Mouse (Mus musculus) ES-Bruce4 (cell line): ENCODE measurements around the gene Gm28308.

Experiments used
- CTCF ChIP-seq: IDR thresholded peaks from one replicate; pipeline ENCODE4 v1.8.1; 2011; ENCODE audit warnings: low read depth, low read length
- POLR2A ChIP-seq: IDR thresholded peaks from one replicate; pipeline ENCODE4 v1.8.1; 2011; ENCODE audit warnings: low read length; ENCODE audit not compliant: insufficient read depth

DNA sequence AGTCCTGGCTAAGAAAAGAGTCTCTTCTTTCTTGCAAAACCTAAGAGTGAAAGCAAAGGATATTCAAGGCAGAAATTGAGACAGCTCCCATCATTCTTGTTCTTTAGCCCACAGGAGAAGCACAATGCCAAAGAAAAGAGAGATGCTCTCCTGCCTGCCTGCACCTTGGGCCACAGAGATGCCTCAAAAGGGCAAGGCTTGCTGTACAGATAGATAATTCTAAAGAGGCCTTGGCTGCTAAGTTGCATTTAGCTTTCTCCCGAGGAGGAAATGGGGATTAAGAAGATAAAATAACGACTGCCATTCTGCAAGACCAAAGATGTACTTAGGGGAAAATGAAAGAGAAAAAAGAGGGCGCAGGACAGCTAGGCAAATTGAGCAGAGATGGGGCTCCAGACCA lies 33.8 kb upstream of the Gm28308 start:
- TF ChIP-seq CTCF (no peak), POLR2A (no peak)
